Mouse (Mus musculus) hindbrain, embryonic 16.5 days (tissue): ENCODE results near the gene Nkx3-2. TPM values are rescaled to one million over a fixed set of nuclear protein-coding genes. Genes with fewer than 3 reads are reported as not detected.

Experiments
- ATAC-seq: fragments of 200-750 bp; cut with Nextera tagmentation; 2 replicates; pipeline ENCODE4 v1.8.0; 2017; ENCODE audit warnings: moderate TSS enrichment, moderate library complexity
- H3K27ac ChIP-seq: fragments of 300-500 bp; sonication (generic); 2 replicates; pipeline ENCODE4 v1.5.1; 2014; ENCODE audit warnings: low read depth, mild to moderate bottlenecking, control low read depth, low read length, moderate library complexity
- H3K27me3 ChIP-seq: fragments of 300-500 bp; sonication (generic); replicated peaks from 2 replicates; pipeline ENCODE4 v1.6.1; 2014; ENCODE audit warnings: low read length; ENCODE audit not compliant: control insufficient read depth, insufficient read depth
- H3K36me3 ChIP-seq: fragments of 300-500 bp; sonication (generic); 2 replicates; pipeline ENCODE4 v1.6.1; 2014; ENCODE audit warnings: mild to moderate bottlenecking, low read length, moderate library complexity, mixed read lengths; ENCODE audit not compliant: control insufficient read depth, insufficient read depth
- H3K4me1 ChIP-seq: fragments of 300-500 bp; sonication (generic); 2 replicates; pipeline ENCODE4 v1.6.1; 2014; ENCODE audit warnings: low read depth, low read length; ENCODE audit not compliant: control insufficient read depth, insufficient read depth
- H3K4me2 ChIP-seq: fragments of 300-500 bp; sonication (generic); 2 replicates; pipeline ENCODE4 v1.6.1; 2014; ENCODE audit warnings: mild to moderate bottlenecking, low read length, control low read depth, moderate library complexity
- H3K4me3 ChIP-seq: fragments of 300-500 bp; sonication (generic); 2 replicates; pipeline ENCODE4 v1.5.1; 2014; ENCODE audit warnings: mild to moderate bottlenecking, low read length, control low read depth, moderate library complexity
- H3K9ac ChIP-seq: fragments of 300-500 bp; sonication (generic); 2 replicates; pipeline ENCODE4 v1.6.1; 2014; ENCODE audit warnings: low read depth, mild to moderate bottlenecking, control low read depth, low read length, moderate library complexity
- H3K9me3 ChIP-seq: fragments of 300-500 bp; sonication (generic); 2 replicates; pipeline ENCODE4 v1.6.1; 2014; ENCODE audit warnings: mild to moderate bottlenecking, low read length, moderate library complexity; ENCODE audit not compliant: control insufficient read depth
- WGBS: fragments of 180-500 bp; shearing (Covaris S2); extraction: QIAGEN DNeasy Blood & Tissue Kit; methylation state at CpG from one replicate; pipeline ENCODE4 v1.1.7; 2014; 5-methylcytosine and 5-hydroxymethylcytosine counted together
- polyA plus RNA-seq: library from polyadenylated mRNA; unstranded; fragments of >200 nt; fragmentation: Nextera tagmentation; extraction: Ambion mirVana; gene quantifications from 2 replicates; pipeline ENCODE4 v1.2.1, GENCODE M21; 2015

Gene Nkx3-2
- polyA plus RNA-seq, 1 experiment from 2014 or later = not detected

DNA sequence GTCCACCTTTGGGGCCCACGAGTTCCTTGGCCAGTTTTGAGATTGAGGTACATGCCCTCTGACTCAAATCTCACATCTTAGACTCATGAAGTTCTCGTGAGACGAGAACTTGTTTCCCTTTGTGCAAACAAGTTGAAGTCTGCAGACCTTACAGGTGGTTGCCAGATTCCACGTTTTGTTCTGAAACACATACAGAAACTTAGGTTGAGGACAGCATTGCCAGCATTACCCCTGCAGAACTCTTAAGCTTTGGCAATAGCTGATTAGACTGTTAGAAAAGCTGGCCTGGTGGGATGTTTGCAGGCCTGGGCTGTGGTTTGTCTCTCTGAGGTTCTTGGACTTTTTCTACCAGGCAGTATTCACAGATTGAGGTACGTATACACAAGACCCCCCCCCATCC is 7.0 kb downstream of the Nkx3-2 start:
- Histone ChIP-seq H3K9me3 (no peaks in the 10 kb centered on the region), H3K4me3 (no peak overlapping the region), H3K4me2 (no peak overlapping the region), H3K36me3 (no peaks in the 10 kb centered on the region), H3K9ac (no peak overlapping the region), H3K27ac (no peak overlapping the region), H3K27me3 (peaks cover 66% of the 10 kb centered on the region), H3K4me1 (peaks cover 7% of the 10 kb centered on the region)
- WGBS = 7% methylated on average over 5 of the region's 5 CpGs
- ATAC-seq = no peak

DNA sequence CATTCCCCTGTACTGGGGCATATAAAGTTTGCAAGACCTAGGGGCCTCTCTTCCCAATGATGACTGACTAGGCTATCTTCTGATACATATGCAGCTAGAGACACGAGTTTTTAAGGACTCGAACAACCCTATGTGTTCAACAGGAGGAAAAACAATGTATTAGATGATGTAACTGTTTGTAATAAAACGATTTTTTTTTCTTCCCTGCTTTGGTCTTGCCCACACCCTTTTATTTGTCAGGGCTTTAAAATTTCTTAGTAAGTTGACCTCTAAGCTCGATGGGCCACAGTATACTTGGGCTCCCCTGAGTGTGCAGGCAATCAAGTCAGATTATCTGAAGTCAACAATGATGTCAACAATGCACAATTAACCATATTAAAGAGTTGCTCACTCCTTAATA is 7.9 kb downstream of the Nkx3-2 start:
- no peak for ATAC-seq
- WGBS = 5% methylated on average over 4 of the region's 4 CpGs
- Histone ChIP-seq H3K4me2 (no peak overlapping the region), H3K36me3 (no peaks in the 10 kb centered on the region), H3K9ac (no peak overlapping the region), H3K9me3 (no peaks in the 10 kb centered on the region), H3K27me3 (peaks cover 68% of the 10 kb centered on the region), H3K4me3 (no peak overlapping the region), H3K27ac (no peak overlapping the region), H3K4me1 (peaks cover under 1% of the 10 kb centered on the region)

DNA sequence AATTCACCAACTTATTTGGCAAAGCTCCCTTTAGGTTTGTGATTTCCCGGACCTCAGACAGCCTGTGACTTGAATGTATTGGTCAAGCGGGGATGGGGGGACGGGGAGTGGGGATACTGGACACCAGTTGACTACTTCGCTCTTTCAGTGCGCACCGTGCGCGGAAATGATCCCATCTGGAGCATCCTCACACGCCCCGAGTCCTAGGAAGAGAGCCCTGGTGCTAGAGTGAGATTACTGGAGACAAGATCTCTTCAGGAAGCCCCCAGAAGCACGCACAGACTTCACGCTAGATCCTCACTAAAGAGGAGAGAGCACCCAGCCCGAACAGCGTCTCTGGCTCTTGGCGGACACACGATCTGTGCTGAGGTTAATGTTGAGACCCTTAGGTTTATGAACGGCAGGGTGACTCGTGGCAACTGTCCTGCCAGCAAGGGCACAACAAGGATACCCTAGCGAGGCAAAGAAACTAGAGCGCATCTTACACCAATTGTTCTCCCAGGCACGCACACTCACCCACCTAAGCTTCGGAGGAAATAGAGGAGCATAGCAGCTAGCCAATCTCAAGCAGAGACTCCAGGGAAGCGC is 8.8 kb downstream of the Nkx3-2 start:
- ATAC-seq = no peak
- WGBS = 3% methylated on average over 23 of the region's 23 CpGs
- Histone ChIP-seq H3K4me1 (no peaks in the 10 kb centered on the region), H3K4me2 (no peak overlapping the region), H3K27me3 (peaks cover 71% of the 10 kb centered on the region), H3K9ac (no peak overlapping the region), H3K36me3 (no peaks in the 10 kb centered on the region), H3K4me3 (no peak overlapping the region), H3K9me3 (no peaks in the 10 kb centered on the region), H3K27ac (no peak overlapping the region)

DNA sequence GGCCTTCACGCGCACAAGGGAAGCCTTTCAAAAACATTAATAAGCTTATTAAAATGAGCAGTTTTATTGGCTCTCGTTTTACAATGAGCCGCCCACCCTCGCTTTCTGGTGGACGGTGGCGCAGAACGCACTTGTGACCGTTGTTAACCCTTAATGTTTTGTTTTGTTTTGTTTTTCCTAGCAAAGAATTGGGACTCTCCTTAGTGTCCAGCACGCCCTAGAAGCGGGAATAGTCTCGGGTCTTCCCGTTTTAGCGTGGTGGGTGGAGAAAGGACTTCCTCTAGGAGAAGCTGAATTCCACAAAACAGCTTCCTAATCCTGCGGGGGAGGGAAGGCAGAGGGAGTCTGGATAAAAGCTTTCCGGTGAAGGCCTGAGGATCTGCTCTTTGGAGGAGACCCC is 9.5 kb downstream of the Nkx3-2 start:
- no peak overlapping the region for H3K4me3 ChIP-seq
- H3K4me1 ChIP-seq = no peaks in the 10 kb centered on the region
- peak overlapping the region; percentile 27; the same call in 1 of the 2 replicates for H3K4me2 ChIP-seq
- ATAC-seq = no peak
- no peak overlapping the region for H3K27ac ChIP-seq
- H3K27me3 ChIP-seq = peaks cover 77% of the 10 kb centered on the region
- H3K9me3 ChIP-seq = no peaks in the 10 kb centered on the region
- no peak overlapping the region for H3K9ac ChIP-seq
- no peaks in the 10 kb centered on the region for H3K36me3 ChIP-seq
- under 1% methylated on average over 16 of the region's 16 CpGs for WGBS

DNA sequence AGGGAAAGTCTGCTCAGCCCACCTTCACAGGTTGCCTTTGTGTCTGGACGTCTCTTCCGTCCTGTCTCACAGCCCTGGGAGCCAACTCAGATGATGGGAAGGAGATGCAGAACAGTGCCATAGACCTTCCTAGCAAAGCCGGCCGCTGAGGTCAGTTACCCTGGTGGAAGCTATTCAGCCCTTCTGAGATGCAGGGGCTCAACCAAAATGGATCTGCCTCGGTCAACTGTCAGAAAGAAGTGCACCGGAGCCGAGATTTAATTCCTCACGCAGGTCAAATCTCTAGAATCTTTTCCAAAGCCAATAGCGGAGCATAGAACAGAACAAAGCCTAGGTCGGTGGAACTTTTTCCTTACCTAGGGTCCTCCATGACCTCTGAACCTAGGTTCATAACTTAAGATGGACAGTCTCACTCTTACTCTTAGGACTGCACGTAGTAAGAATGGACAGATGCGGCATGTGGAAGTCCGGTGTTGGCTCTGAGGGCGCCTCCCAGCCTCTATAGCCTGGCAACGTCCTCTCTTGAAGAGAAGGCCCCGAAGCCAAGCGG is 10.0 kb downstream of the Nkx3-2 start:
- no peak for ATAC-seq
- Histone ChIP-seq H3K27me3 (peaks cover 81% of the 10 kb centered on the region), H3K4me2 (peak overlapping the region; percentile 27; the same call in 1 of the 2 replicates), H3K4me1 (no peaks in the 10 kb centered on the region), H3K36me3 (no peaks in the 10 kb centered on the region), H3K9me3 (no peaks in the 10 kb centered on the region), H3K27ac (no peak overlapping the region), H3K4me3 (no peak overlapping the region), H3K9ac (no peak overlapping the region)
- WGBS = 0% methylated on average over 17 of the region's 17 CpGs

DNA sequence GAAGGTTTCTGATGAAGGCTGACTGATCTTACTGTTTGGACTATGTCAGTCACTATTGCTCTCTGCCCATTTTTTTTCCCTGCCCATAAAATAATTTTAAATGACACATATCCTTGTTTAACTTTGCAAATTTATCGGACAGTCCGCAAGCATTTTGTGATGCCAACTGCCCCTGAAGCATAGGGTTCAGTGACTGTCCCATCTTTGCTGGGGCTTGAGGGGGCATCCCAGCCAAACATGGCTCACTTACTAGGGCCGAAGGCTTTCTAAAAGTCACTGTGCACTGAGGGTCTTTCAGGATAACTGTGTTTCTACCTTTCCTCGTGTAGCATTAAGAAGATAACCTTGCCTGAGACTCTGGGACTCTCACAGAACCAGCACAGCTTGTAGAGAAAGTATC is 11.6 kb downstream of the Nkx3-2 start:
- Histone ChIP-seq H3K4me1 (no peaks in the 10 kb centered on the region), H3K9me3 (no peaks in the 10 kb centered on the region), H3K27me3 (peaks cover 86% of the 10 kb centered on the region), H3K9ac (no peak overlapping the region), H3K4me3 (no peak overlapping the region), H3K27ac (no peak overlapping the region), H3K36me3 (no peaks in the 10 kb centered on the region), H3K4me2 (no peak overlapping the region)
- ATAC-seq = no peak
- WGBS = 29% methylated on average over 4 of the region's 4 CpGs

DNA sequence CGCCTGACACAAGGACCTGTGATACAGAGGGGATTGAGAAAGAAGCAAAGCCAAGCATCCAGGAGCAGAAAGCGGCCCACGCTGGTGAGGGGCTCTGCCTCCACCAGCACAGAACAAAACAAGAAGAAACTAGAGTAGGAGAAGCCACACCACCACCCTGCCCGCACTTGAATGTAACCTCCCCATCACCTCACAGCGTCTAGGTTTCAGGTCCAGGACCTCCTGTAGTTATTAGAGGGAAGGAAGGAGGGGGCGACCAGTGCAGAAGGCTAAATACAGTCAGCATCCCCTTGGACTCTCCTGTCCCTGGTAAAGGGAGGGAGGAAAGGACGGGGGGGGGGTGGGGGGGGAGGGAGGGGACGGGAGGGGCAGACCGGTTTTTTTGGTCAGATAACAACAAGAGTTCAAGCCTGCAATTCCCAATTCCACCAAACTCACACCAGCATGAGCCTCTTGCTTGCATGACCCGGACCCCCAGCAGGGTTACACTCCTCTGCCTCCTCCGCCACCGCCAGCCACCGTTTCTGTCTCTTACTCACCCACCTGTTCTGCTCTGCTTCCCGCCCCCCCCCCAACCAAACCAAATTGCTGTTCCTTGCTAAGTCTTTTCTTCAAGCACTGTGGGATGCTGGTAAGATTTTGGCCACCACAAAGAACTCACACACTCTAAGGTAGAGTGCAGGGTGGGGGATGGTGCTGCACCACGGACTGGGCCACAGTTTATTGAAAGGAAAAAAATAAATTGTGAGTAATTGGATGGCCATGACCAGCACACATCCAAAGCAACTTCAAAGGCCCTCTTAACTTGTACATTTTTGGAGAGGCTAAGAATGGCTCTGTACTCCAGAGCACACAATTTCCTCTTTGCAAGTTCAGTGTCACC is 19.2 kb downstream of the Nkx3-2 start:
- Histone ChIP-seq H3K4me3 (no peak overlapping the region), H3K27me3 (peaks cover 65% of the 10 kb centered on the region), H3K36me3 (no peaks in the 10 kb centered on the region), H3K27ac (no peak overlapping the region), H3K9ac (no peak overlapping the region), H3K9me3 (no peaks in the 10 kb centered on the region), H3K4me1 (no peaks in the 10 kb centered on the region), H3K4me2 (no peak overlapping the region)
- 4% methylated on average over 12 of the region's 15 CpGs for WGBS
- ATAC-seq = no peak

DNA sequence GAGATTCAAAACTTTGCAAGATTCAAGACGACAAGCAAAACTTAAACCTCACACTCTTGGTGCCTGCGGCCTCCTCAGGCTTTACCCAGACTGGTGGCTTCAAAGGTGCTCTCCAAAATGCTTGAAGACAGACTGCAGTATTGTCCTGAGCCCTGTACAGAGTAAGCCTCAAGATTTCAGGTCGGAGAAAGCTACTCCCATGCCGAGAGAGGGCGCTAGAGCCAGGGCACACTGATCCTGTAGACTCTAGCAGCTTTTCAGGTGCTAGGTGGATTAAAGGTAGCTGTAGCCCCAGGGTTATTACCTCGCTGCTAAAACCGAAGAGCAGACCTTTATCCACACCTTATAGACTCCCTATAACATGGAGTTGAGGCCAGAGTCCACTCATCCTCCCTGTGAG is 20.1 kb downstream of the Nkx3-2 start:
- Histone ChIP-seq H3K4me2 (no peak overlapping the region), H3K9me3 (no peaks in the 10 kb centered on the region), H3K27me3 (peaks cover 56% of the 10 kb centered on the region), H3K4me1 (no peaks in the 10 kb centered on the region), H3K36me3 (no peaks in the 10 kb centered on the region), H3K27ac (no peak overlapping the region), H3K9ac (no peak overlapping the region), H3K4me3 (no peak overlapping the region)
- ATAC-seq = no peak
- 11% methylated on average over 7 of the region's 7 CpGs for WGBS

DNA sequence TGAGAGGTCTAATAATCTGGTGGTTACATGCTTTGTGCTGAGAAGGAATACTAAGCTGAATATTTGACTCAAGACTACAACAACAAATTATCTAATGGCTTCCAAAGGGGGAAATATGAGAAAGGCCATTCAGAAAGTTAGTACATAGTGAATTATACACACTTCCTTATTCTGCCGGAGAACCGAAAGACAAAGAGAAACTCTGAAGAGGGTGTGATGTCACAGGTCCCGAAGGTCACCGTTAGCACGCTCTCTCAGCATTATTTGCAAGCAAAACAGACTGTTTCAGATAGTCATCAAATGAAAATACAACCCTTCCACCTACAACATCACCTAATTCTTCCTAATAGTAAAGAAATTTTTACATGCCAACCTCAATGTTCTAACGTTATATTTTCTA is 25.5 kb downstream of the Nkx3-2 start:
- H3K36me3 ChIP-seq = no peaks in the 10 kb centered on the region
- H3K9ac ChIP-seq = no peak overlapping the region
- no peak overlapping the region for H3K27ac ChIP-seq
- H3K4me3 ChIP-seq = no peak overlapping the region
- no peak for ATAC-seq
- no peaks in the 10 kb centered on the region for H3K4me1 ChIP-seq
- no peaks in the 10 kb centered on the region for H3K9me3 ChIP-seq
- 80% methylated on average over 6 of the region's 6 CpGs for WGBS
- H3K4me2 ChIP-seq = no peak overlapping the region
- peaks cover 6% of the 10 kb centered on the region for H3K27me3 ChIP-seq
